Mouse (Mus musculus) central nervous system, embryonic 11.5 days (tissue): Measurements from ENCODE around the gene Borcs8. TPM values are rescaled to one million over a fixed set of nuclear protein-coding genes. Genes with fewer than 3 reads are reported as not detected.

Source experiments
- polyA plus RNA-seq: library from polyadenylated mRNA; depleted of rRNA; stranded (reverse); fragments of >200 nt; gene quantifications from 2 replicates; pipeline ENCODE4 v1.2.3, GENCODE M21; 2012; rRNA removed

Gene Borcs8
- 48.8 and 80.2 TPM in 2 replicates for polyA plus RNA-seq

DNA sequence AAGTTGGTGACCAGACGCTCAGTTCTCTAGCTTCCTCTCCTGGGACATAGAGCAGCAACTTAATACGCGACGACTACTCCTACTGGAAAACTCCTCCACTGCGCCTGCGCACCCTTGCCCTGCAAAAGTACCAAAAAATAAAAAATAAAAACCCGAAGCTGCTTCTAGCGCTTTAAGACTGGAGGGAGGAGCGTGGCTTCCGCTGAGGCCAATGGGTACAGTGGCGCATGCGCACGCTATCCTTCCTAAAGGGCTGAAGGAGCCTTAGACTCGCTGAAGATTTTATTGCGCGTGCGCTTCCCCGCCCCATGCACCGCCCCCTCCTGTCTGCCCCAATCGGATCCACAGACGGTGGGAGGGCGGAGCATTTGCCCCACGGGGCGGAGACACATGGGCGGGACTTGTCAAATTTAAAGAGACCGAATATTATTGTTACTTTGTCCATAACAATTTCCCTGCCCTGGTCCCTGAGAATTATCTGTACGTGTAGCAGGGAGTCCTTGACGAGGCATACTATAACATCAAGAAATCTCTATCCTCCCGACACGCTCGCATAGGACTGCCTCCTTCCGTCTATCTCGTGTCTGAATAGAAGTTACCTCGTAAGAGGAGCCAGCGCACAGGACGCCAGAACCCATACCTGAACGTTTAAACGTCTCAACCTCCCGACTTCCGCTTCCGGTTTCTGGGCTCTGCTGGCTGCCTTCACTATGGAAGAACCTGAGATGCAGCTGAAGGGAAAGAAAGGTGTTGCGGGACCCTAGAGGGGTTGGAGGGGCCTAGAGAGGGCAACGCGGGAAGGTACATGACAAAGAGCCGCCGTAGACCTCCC, at the start of gene Borcs8, which contains the start of the genes Rfxank and Mef2b:
Gene Borcs8 (plus strand): TSS at position 474 of the 832 bp plus-strand sequence.
Gene Rfxank (minus strand): TSS at position 129 of the 832 bp plus-strand sequence.
Gene Mef2b (plus strand): TSS at position 686 of the 832 bp plus-strand sequence.

DNA sequence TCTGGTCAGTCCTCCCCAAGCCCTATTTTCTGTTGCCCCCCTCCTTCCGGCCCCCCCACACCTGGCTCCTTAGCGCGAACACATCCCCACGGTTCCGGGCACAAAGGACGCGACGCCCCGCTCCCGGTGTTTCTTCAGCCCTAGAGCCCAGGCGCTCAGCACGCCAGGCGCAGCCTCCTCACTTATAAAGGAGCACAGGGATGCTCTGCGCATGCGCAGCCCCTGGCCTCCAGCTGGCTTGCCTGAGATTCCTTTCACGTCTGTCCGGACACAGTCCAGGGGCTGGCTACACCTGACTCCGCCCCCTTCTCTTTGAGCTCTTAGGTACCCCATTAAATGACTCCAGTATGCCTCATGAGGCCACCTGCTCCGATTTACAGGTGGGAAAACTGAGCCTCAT, 18.6 kb upstream of the Borcs8 start, which contains the start of gene Ncan:
Gene Ncan (minus strand): TSS at position 207 of the 400 bp plus-strand sequence.

DNA sequence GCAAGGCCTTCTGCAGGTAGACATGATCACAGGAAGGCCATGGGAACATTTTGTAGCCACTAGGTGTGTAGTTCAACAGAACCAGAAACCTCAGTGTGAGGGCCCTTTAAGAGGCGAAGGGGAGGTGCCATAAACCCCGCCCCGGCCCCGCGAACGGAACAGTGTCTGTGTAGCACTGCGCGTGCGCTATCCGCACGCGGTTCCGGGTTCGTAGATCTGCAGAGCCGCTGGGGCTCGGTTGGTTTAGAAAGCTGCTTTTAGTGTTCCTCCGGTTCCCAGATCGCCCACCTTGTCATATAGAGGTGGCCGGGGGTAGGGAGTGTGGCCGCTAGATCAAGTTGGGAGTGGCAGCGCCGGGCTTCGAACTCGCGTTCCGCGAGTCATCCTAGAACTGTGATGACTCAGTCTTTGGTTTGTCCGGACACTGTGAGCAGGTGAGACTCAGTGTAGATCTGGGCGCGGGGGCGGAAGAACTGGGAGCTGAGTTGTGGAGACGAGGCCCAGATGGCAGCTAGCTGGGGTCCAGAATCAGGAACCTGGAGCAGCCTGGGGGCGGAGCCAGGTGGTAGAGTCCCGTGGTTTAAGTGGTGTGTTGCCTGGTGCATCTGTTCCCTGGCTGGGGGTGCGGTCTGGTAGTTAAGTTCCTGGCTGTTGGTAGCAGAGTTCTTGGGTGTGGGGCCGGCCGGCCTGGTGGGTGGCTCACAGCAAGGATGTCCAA, 8.0 kb upstream of the Borcs8 start, which contains the start of gene Nr2c2ap:
Gene Nr2c2ap (plus strand): TSS at position 168 of the 718 bp plus-strand sequence.

DNA sequence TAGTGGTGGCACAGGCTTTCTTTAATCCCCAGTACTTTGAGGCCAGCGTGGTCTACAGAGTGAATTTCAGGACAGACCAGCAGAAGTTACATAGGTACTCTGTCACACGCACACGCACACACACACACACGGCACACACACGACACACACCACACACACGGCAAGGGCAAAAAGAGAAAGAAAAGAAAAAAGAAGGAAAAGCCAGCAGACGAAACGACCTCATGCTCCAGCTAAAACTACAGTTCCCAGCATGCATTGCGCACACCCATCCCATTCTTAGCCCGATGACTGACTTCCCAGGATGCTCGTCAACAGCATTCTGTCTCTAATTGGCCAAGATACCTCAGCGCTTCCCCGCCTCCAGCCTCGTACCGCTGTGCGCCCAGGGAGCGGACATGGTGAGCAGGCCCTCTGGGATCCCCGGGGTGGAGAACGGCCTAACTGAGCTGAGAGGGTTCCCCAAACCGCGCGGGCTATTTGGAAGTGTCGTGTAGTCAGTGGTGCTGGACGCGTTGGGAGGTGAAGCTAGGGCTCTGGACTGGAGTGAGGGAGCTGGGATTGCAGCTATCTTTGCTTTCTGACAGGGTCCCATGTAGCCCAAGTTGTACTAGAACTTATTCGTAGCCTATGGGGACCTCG, 32.9 kb downstream of the Borcs8 start, which contains the start of gene Tmem161a:
Gene Tmem161a (plus strand): TSS at position 314 of the 639 bp plus-strand sequence.

Other genes with a start within 250 kb of the Borcs8 start
- gene Tssk6, start 237.3 kb upstream of the Borcs8 start, polyA plus RNA-seq = 0.50 and 0.51 TPM in 2 replicates
- gene Ndufa13, start 236.9 kb upstream of the Borcs8 start, polyA plus RNA-seq = 106 and 170 TPM in 2 replicates
- gene Yjefn3, start 236.8 kb upstream of the Borcs8 start, polyA plus RNA-seq = 5.5 and 10.0 TPM in 2 replicates
- gene Gatad2a, start 143.1 kb upstream of the Borcs8 start, polyA plus RNA-seq = 70.6 and 123 TPM in 2 replicates
- 48.0 and 84.9 TPM in 2 replicates for gene Mau2, start 96.8 kb upstream of the Borcs8 start, polyA plus RNA-seq
- 27.0 and 29.2 TPM in 2 replicates for gene Sugp1, start 96.7 kb upstream of the Borcs8 start, polyA plus RNA-seq
- gene Tm6sf2, start 66.6 kb upstream of the Borcs8 start, polyA plus RNA-seq = 4.4 and 5.1 TPM in 2 replicates
- gene Hapln4, start 56.0 kb upstream of the Borcs8 start, polyA plus RNA-seq = 0.08 and 0.17 TPM in 2 replicates
- 24.0 and 32.7 TPM in 2 replicates for gene Ncan, start 18.6 kb upstream of the Borcs8 start, polyA plus RNA-seq
- 14.4 and 18.8 TPM in 2 replicates for gene Nr2c2ap, start 8.2 kb upstream of the Borcs8 start, polyA plus RNA-seq
- 21.7 and 26.6 TPM in 2 replicates for gene Rfxank, start 345 bp upstream of the Borcs8 start, polyA plus RNA-seq
- 0.25 and 0.31 TPM in 2 replicates for gene Mef2b, start 212 bp downstream of the Borcs8 start, polyA plus RNA-seq
- 80.2 and 80.4 TPM in 2 replicates for gene Tmem161a, start 32.9 kb downstream of the Borcs8 start, polyA plus RNA-seq
- 8.8 and 12.3 TPM in 2 replicates for gene Slc25a42, start 72.8 kb downstream of the Borcs8 start, polyA plus RNA-seq
- 79.3 and 93.7 TPM in 2 replicates for gene Sugp2, start 94.7 kb downstream of the Borcs8 start, polyA plus RNA-seq
- 34.0 and 35.4 TPM in 2 replicates for gene Armc6, start 95.0 kb downstream of the Borcs8 start, polyA plus RNA-seq
- 117 and 118 TPM in 2 replicates for gene Homer3, start 143.3 kb downstream of the Borcs8 start, polyA plus RNA-seq
- 54.6 and 70.9 TPM in 2 replicates for gene Ddx49, start 163.0 kb downstream of the Borcs8 start, polyA plus RNA-seq
- 214 and 227 TPM in 2 replicates for gene Cope, start 163.0 kb downstream of the Borcs8 start, polyA plus RNA-seq
- gene Cers1, start 176.3 kb downstream of the Borcs8 start, polyA plus RNA-seq = 6.7 and 8.8 TPM in 2 replicates
- gene Gdf1, start 190.3 kb downstream of the Borcs8 start, polyA plus RNA-seq = 3.1 and 7.7 TPM in 2 replicates
- gene Upf1, start 213.8 kb downstream of the Borcs8 start, polyA plus RNA-seq = 39.3 and 42.0 TPM in 2 replicates
- 0.28 and 0.31 TPM in 2 replicates for gene Comp, start 234.1 kb downstream of the Borcs8 start, polyA plus RNA-seq